Mouse (Mus musculus): ENCODE results near the gene Aak1.
A peak's percentile ranks its signal among the peaks of the same experiment; 100 is the strongest.

Gene Aak1

GRCm38 (mm10) chr6:86848915-86849644 lies at the start of gene Aak1:
Gene Aak1, plus strand, starts transcription at chr6:86849517.
- DNase-seq (ENCODE audit: low spot score) = peak; percentile 89

- DNase-seq (ENCODE audit: low spot score) = no peak
Measured at GRCm38 (mm10) chr6:86800467-86800866, 48.9 kb upstream of the Aak1 start.

- DNase-seq (ENCODE audit: low spot score) = no peak
Measured at GRCm38 (mm10) chr6:86801431-86801830, 47.9 kb upstream of the Aak1 start.

GRCm38 (mm10) chr6:86804646-86805045 lies 44.7 kb upstream of the Aak1 start:
- DNase-seq (ENCODE audit: low spot score) = no peak

GRCm38 (mm10) chr6:86806455-86807086 lies 42.7 kb upstream of the Aak1 start:
- peak; percentile 62 for DNase-seq (ENCODE audit: low spot score)

GRCm38 (mm10) chr6:86812919-86813318 lies 36.4 kb upstream of the Aak1 start:
- DNase-seq (ENCODE audit: low spot score) = no peak

GRCm38 (mm10) chr6:86813341-86813740 lies 36.0 kb upstream of the Aak1 start:
- DNase-seq (ENCODE audit: low spot score) = peak; percentile 31

GRCm38 (mm10) chr6:86814926-86815325 lies 34.4 kb upstream of the Aak1 start:
- no peak for DNase-seq (ENCODE audit: low spot score)

- DNase-seq (ENCODE audit: low spot score) = no peak
Measured at GRCm38 (mm10) chr6:86815436-86815835, 33.9 kb upstream of the Aak1 start.

GRCm38 (mm10) chr6:86816586-86816985 lies 32.7 kb upstream of the Aak1 start:
- DNase-seq (ENCODE audit: low spot score) = no peak

GRCm38 (mm10) chr6:86818914-86819313 lies 30.4 kb upstream of the Aak1 start:
- no peak for DNase-seq (ENCODE audit: low spot score)

GRCm38 (mm10) chr6:86819926-86820325 lies 29.4 kb upstream of the Aak1 start:
- DNase-seq (ENCODE audit: low spot score) = no peak

- peak; percentile 31 for DNase-seq (ENCODE audit: low spot score)
Measured at GRCm38 (mm10) chr6:86820690-86821089, 28.6 kb upstream of the Aak1 start.

GRCm38 (mm10) chr6:86822285-86823050 lies 26.8 kb upstream of the Aak1 start:
- DNase-seq (ENCODE audit: low spot score) = peak; percentile 37

- DNase-seq (ENCODE audit: low spot score) = no peak
Measured at GRCm38 (mm10) chr6:86823051-86823431, 26.3 kb upstream of the Aak1 start.

- DNase-seq (ENCODE audit: low spot score) = peak; percentile 15
Measured at GRCm38 (mm10) chr6:86823824-86824223, 25.5 kb upstream of the Aak1 start.

GRCm38 (mm10) chr6:86824401-86824800 lies 24.9 kb upstream of the Aak1 start:
- DNase-seq (ENCODE audit: low spot score) = no peak

- no peak for DNase-seq (ENCODE audit: low spot score)
Measured at GRCm38 (mm10) chr6:86827432-86827831, 21.9 kb upstream of the Aak1 start.

- DNase-seq (ENCODE audit: low spot score) = no peak
Measured at GRCm38 (mm10) chr6:86829768-86830167, 19.5 kb upstream of the Aak1 start.

- no peak for DNase-seq (ENCODE audit: low spot score)
Measured at GRCm38 (mm10) chr6:86830738-86831500, 18.4 kb upstream of the Aak1 start.

GRCm38 (mm10) chr6:86832802-86833502 lies 16.4 kb upstream of the Aak1 start:
- no peak for DNase-seq (ENCODE audit: low spot score)

- no peak for DNase-seq (ENCODE audit: low spot score)
Measured at GRCm38 (mm10) chr6:86839089-86839488, 10.2 kb upstream of the Aak1 start.
